Mouse (Mus musculus) mesoderm, embryonic 11.5 days (tissue): ENCODE data around the gene Meltf.
A peak's percentile ranks its signal among the peaks of the same experiment; 100 is the strongest.
"Not testable (repeated sequence)": the region's sequence is repeated elsewhere in the genome, so short reads cannot be mapped to it uniquely, and the experiment has no call there.

Experiments used
- DNase-seq: peaks from one replicate; pipeline ENCODE4 v3.0.0-alpha.2; 2012; ENCODE audit warnings: low read depth, low spot score

Gene Meltf

GRCm38 (mm10) chr16:31933751-31934549 lies 55.3 kb downstream of the Meltf start, which contains the start of gene Pigz:
TSS of gene Pigz (plus strand) at chr16:31933851.
- peak; percentile 21 for DNase-seq

- DNase-seq = no peak
Observed at GRCm38 (mm10) chr16:31934550-31935010, 56.0 kb downstream of the Meltf start.

- DNase-seq = peak; percentile 28
Observed at GRCm38 (mm10) chr16:31935091-31935979, 56.7 kb downstream of the Meltf start.

GRCm38 (mm10) chr16:31936568-31936967 lies 58.0 kb downstream of the Meltf start:
- no peak for DNase-seq

- DNase-seq = no peak
Observed at GRCm38 (mm10) chr16:31938856-31939255, 60.2 kb downstream of the Meltf start.

- DNase-seq = no peak
Observed at GRCm38 (mm10) chr16:31940586-31940985, 62.0 kb downstream of the Meltf start.

- DNase-seq = peak; percentile 75
Observed at GRCm38 (mm10) chr16:31943980-31944379, 65.4 kb downstream of the Meltf start.

- no peak for DNase-seq
Observed at GRCm38 (mm10) chr16:31944698-31945255, 66.2 kb downstream of the Meltf start.

- no peak for DNase-seq
Observed at GRCm38 (mm10) chr16:31945372-31945771, 66.8 kb downstream of the Meltf start.

- not testable (repeated sequence) for DNase-seq
Observed at GRCm38 (mm10) chr16:31945986-31946385, 67.4 kb downstream of the Meltf start.

- DNase-seq = no peak
Observed at GRCm38 (mm10) chr16:31947333-31947732, 68.7 kb downstream of the Meltf start.

GRCm38 (mm10) chr16:31947901-31948316 lies 69.3 kb downstream of the Meltf start:
- DNase-seq = no peak

GRCm38 (mm10) chr16:31948345-31948774 lies 69.8 kb downstream of the Meltf start, which contains the start of the genes 0610012G03Rik and Ncbp2:
TSS of gene 0610012G03Rik (minus strand) at chr16:31948494.
TSS of gene Ncbp2 (plus strand) at chr16:31948513.
- DNase-seq = peak; percentile 96
